Mouse (Mus musculus) intestine, postnatal 0 days (tissue): ENCODE measurements around the gene Adgrg3. TPM values are rescaled to one million over a fixed set of nuclear protein-coding genes. Genes with fewer than 3 reads are reported as not detected.
A peak's percentile ranks its signal among the peaks of the same experiment; 100 is the strongest.

Experiments used
- ATAC-seq: fragments of 200-750 bp; cut with Nextera tagmentation; 2 replicates; pipeline ENCODE4 v1.8.0; 2017; ENCODE audit warnings: mild to moderate bottlenecking, moderate TSS enrichment, moderate library complexity
- H3K27ac ChIP-seq: fragments of 300-500 bp; sonication (generic); 2 replicates; pipeline ENCODE4 v1.5.1; 2014; ENCODE audit warnings: mild to moderate bottlenecking, low read depth, low read length, moderate library complexity
- H3K27me3 ChIP-seq: fragments of 300-500 bp; sonication (generic); replicated peaks from 2 replicates; pipeline ENCODE4 v1.6.1; 2014; ENCODE audit warnings: low read length, mixed read lengths; ENCODE audit not compliant: control insufficient read depth, insufficient read depth
- H3K36me3 ChIP-seq: fragments of 300-500 bp; sonication (generic); 2 replicates; pipeline ENCODE4 v1.6.1; 2014; ENCODE audit warnings: mild to moderate bottlenecking, moderate library complexity; ENCODE audit not compliant: control insufficient read depth, insufficient read depth
- H3K4me1 ChIP-seq: fragments of 300-500 bp; sonication (generic); replicated peaks from 2 replicates; pipeline ENCODE4 v1.6.1; 2014; ENCODE audit warnings: antibody characterized with exemption, low read length, mixed read lengths; ENCODE audit not compliant: control insufficient read depth, insufficient read depth
- H3K4me2 ChIP-seq: fragments of 300-500 bp; sonication (generic); replicated peaks from 2 replicates; pipeline ENCODE4 v1.6.1; 2014; ENCODE audit warnings: low read depth, mild to moderate bottlenecking, moderate library complexity
- H3K4me3 ChIP-seq: fragments of 300-500 bp; sonication (generic); 2 replicates; pipeline ENCODE4 v1.5.1; 2014; ENCODE audit warnings: low read depth, low read length
- H3K9ac ChIP-seq: fragments of 300-500 bp; sonication (generic); 2 replicates; pipeline ENCODE4 v1.6.1; 2014; ENCODE audit warnings: mild to moderate bottlenecking, low read depth, low read length
- H3K9me3 ChIP-seq: fragments of 300-500 bp; sonication (generic); 2 replicates; pipeline ENCODE4 v1.6.1; 2016; ENCODE audit warnings: mixed run types; ENCODE audit not compliant: control insufficient read depth
- CTCF ChIP-seq: sonication (generic); IDR thresholded peaks from 2 replicates; pipeline ENCODE4 v1.5.1; 2016; ENCODE audit warnings: low read depth, mild to moderate bottlenecking, control low read depth, antibody characterized with exemption, moderate library complexity
- WGBS: fragments of 180-500 bp; shearing (Covaris S2); extraction: QIAGEN DNeasy Blood & Tissue Kit; methylation state at CpG from one replicate; pipeline ENCODE4 v1.1.7; 2014; 5-methylcytosine and 5-hydroxymethylcytosine counted together
- polyA plus RNA-seq: library from polyadenylated mRNA; unstranded; fragments of >200 nt; fragmentation: Nextera tagmentation; extraction: Ambion mirVana; gene quantifications from 2 replicates; pipeline ENCODE4 v1.2.1, GENCODE M21; 2015

Gene Adgrg3
- 4.2 and 4.7 TPM in 2 replicates for polyA plus RNA-seq

GRCm38 (mm10) chr8:95017451-95017850 lies at the start of gene Adgrg3:
Gene Adgrg3, plus strand, starts transcription at chr8:95017692.
- no peak within 1 kb of the TSS for H3K4me2 ChIP-seq
- no peaks in the 10 kb centered on the region for H3K4me1 ChIP-seq
- H3K9me3 ChIP-seq, result no peaks in the 10 kb centered on the region
- no peak for TF ChIP-seq CTCF
- 67% methylated on average over 11 of the region's 11 CpGs for WGBS
- H3K27me3 ChIP-seq, result no peaks in the 10 kb centered on the region
- ATAC-seq, result no peak
- H3K27ac ChIP-seq, result no peak within 1 kb of the TSS
- H3K4me3 ChIP-seq, result no peak within 1 kb of the TSS
- H3K9ac ChIP-seq, result no peak within 1 kb of the TSS
- H3K36me3 ChIP-seq, result peaks cover 11% of the 10 kb centered on the region; the same call in 1 of the 2 replicates

- Histone ChIP-seq H3K9me3 (no peaks in the 10 kb centered on the region), H3K27me3 (no peaks in the 10 kb centered on the region), H3K27ac (no peak overlapping the region), H3K36me3 (no peaks in the 10 kb centered on the region), H3K4me2 (no peak overlapping the region), H3K9ac (no peak overlapping the region), H3K4me3 (no peak overlapping the region), H3K4me1 (no peaks in the 10 kb centered on the region)
- TF ChIP-seq CTCF, result no peak
- WGBS, result 80% methylated on average over 9 of the region's 9 CpGs
- no peak for ATAC-seq
These were observed 44.2 kb upstream of the Adgrg3 start for GRCm38 (mm10) chr8:94973270-94973669.

GRCm38 (mm10) chr8:94973786-94974185 lies 43.7 kb upstream of the Adgrg3 start:
- H3K4me2 ChIP-seq, result no peak overlapping the region
- H3K4me3 ChIP-seq, result no peak overlapping the region
- 74% methylated on average over 9 of the region's 9 CpGs for WGBS
- H3K4me1 ChIP-seq, result no peaks in the 10 kb centered on the region
- no peak for ATAC-seq
- H3K9me3 ChIP-seq, result no peaks in the 10 kb centered on the region
- no peaks in the 10 kb centered on the region for H3K27me3 ChIP-seq
- no peak overlapping the region for H3K9ac ChIP-seq
- no peaks in the 10 kb centered on the region for H3K36me3 ChIP-seq
- no peak for TF ChIP-seq CTCF
- peak overlapping the region; percentile 66; the same call in 1 of the 2 replicates for H3K27ac ChIP-seq

GRCm38 (mm10) chr8:94974467-94975165 lies 42.9 kb upstream of the Adgrg3 start, which contains the start of gene Adgrg1:
Gene Adgrg1, plus strand, starts transcription at chr8:94974751.
- Histone ChIP-seq H3K36me3 (no peaks in the 10 kb centered on the region), H3K4me2 (no peak within 1 kb of the TSS; the same call in 1 of the 2 replicates), H3K9me3 (no peaks in the 10 kb centered on the region), H3K27ac (peak within 1 kb of the TSS; percentile 66), H3K9ac (no peak within 1 kb of the TSS), H3K27me3 (no peaks in the 10 kb centered on the region), H3K4me1 (no peaks in the 10 kb centered on the region), H3K4me3 (no peak within 1 kb of the TSS)
- WGBS, result 27% methylated on average over 7 of the region's 7 CpGs
- TF ChIP-seq CTCF, result 0 out of 2 replicates have a peak, but pooled peaks have one; percentile 11
- peak; percentile 67 for ATAC-seq

GRCm38 (mm10) chr8:94976651-94977417 lies 40.7 kb upstream of the Adgrg3 start:
- H3K27me3 ChIP-seq, result no peaks in the 10 kb centered on the region
- 6% methylated on average over 17 of the region's 17 CpGs for WGBS
- H3K9me3 ChIP-seq, result no peaks in the 10 kb centered on the region
- peak overlapping the region; percentile 85 for H3K27ac ChIP-seq
- peak; percentile 81 for ATAC-seq
- peak overlapping the region; percentile 53 for H3K9ac ChIP-seq
- peak overlapping the region; percentile 36 for H3K4me3 ChIP-seq
- no peaks in the 10 kb centered on the region for H3K36me3 ChIP-seq
- TF ChIP-seq CTCF, result no peak
- H3K4me2 ChIP-seq, result peak overlapping the region; percentile 70
- no peaks in the 10 kb centered on the region for H3K4me1 ChIP-seq

- H3K4me2 ChIP-seq, result peak overlapping the region; percentile 70
- H3K36me3 ChIP-seq, result no peaks in the 10 kb centered on the region
- H3K9me3 ChIP-seq, result no peaks in the 10 kb centered on the region
- TF ChIP-seq CTCF, result no peak
- WGBS, result 32% methylated on average over 9 of the region's 9 CpGs
- H3K9ac ChIP-seq, result 0 out of 2 replicates have a peak overlapping the region, but pooled peaks have one; percentile 53
- no peaks in the 10 kb centered on the region for H3K27me3 ChIP-seq
- H3K4me1 ChIP-seq, result no peaks in the 10 kb centered on the region
- peak overlapping the region; percentile 85; the same call in 1 of the 2 replicates for H3K27ac ChIP-seq
- peak overlapping the region; percentile 36 for H3K4me3 ChIP-seq
- no peak for ATAC-seq
These were observed 39.4 kb upstream of the Adgrg3 start for GRCm38 (mm10) chr8:94978131-94978530.
